Mouse (Mus musculus): Measurements from ENCODE around the gene Pik3ap1.

Gene Pik3ap1

GRCm38 (mm10) chr19:41372322-41372721 is 12.6 kb downstream of the Pik3ap1 start:
- in situ Hi-C loops (cut with MboI; ENCODE audit: low pct_unique_long_range_greater_than_20kb in 1 of 2, low sequenced_read_pairs in 2 of 2, unreplicated experiment in 1 of 2), result no loop called here

DNA sequence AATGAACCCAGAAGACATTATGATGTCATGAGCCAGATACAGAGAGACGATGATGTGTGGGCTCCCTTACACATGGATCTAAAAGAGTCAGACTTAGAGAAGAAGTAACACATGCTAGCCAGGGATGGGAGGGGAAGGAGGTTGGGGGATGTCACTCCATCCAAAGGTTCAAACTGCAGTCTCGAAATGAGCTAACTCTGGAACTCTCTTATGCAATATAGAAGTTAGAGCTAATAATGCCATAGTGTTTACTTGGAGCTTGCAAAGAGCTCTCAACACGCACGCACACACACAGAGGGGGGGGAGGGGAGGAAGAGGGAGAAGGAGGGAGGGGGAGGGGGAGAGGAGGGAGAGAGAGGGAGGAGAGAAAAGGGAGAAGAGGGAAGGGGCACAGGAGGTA is 13.5 kb downstream of the Pik3ap1 start:
- in situ Hi-C loops (cut with MboI; ENCODE audit: low pct_unique_long_range_greater_than_20kb in 1 of 2, low sequenced_read_pairs in 2 of 2, unreplicated experiment in 1 of 2), result no loop called here

- in situ Hi-C loops (cut with MboI; ENCODE audit: low pct_unique_long_range_greater_than_20kb in 1 of 2, low sequenced_read_pairs in 2 of 2, unreplicated experiment in 1 of 2), result no loop called here
Measured at GRCm38 (mm10) chr19:41369557-41370460, 15.1 kb downstream of the Pik3ap1 start.

DNA sequence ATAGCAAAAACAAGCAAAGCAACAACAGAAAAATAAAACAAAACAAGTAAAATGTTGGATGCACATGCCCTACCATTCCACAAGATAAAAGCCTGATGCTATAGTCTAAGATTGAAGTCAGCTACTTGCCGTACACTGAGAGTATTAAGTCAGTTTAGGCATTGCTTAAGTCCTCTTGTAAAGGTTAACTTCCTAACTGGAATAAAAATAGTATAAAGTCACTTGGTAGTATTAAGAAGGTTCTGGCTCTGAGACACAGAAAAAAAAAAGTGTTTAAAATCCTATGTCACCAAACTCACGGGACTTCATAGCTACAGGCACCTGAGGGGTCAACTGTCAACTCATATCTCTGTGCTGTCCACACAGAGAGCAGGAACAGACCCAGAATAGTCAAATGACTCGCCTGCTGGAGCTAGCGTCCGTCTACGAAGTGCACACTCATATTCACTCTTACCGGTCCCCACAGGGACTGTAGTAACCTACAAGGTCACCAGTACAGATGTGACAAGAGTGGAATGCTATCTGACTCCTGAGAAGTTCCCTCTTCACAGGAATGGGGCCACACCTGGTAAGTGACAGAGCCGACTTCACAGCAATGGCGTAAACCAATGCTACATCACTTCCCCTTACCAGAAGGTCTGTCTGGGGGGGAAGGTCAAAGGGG is 17.9 kb downstream of the Pik3ap1 start:
- in situ Hi-C loops (cut with MboI; ENCODE audit: low pct_unique_long_range_greater_than_20kb in 1 of 2, low sequenced_read_pairs in 2 of 2, unreplicated experiment in 1 of 2), result no loop called here

DNA sequence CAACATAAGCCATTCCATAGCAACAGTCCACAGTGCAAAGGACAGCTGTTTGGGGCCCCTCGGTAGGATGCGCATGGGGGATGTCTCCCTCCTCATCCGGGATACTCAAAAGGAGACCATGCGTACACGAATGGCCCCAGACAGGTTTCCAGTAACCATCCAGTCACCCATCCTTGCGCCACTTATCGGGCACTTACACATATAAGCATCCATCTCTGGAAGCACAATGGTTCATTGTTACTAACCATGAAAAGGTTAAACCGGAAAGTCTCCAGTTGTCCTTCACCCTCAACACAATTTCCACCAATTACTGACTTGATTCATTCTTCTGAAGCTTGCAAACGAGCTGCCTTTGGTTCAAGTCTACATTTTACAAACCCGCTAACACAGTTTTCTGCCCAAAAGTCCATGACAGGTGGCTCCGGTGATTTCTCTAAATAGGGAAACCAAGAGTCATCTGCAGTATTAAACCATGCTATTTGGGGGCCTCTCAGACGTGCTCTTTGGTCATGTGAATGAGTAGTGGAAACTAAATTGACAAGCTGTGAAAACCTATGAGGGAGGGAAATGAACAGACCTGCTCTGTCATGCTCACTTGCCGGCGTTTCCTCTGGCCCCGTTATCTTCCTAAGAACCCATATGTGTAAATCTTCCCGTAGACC is 18.6 kb downstream of the Pik3ap1 start:
- in situ Hi-C loops (cut with MboI; ENCODE audit: low pct_unique_long_range_greater_than_20kb in 1 of 2, low sequenced_read_pairs in 2 of 2, unreplicated experiment in 1 of 2), result no loop called here

- in situ Hi-C loops (cut with MboI; ENCODE audit: low pct_unique_long_range_greater_than_20kb in 1 of 2, low sequenced_read_pairs in 2 of 2, unreplicated experiment in 1 of 2), result no loop called here
Measured at GRCm38 (mm10) chr19:41365570-41365969, 19.3 kb downstream of the Pik3ap1 start.

GRCm38 (mm10) chr19:41364509-41364908 is 20.4 kb downstream of the Pik3ap1 start:
- in situ Hi-C loops (cut with MboI; ENCODE audit: low pct_unique_long_range_greater_than_20kb in 1 of 2, low sequenced_read_pairs in 2 of 2, unreplicated experiment in 1 of 2), result no loop called here

DNA sequence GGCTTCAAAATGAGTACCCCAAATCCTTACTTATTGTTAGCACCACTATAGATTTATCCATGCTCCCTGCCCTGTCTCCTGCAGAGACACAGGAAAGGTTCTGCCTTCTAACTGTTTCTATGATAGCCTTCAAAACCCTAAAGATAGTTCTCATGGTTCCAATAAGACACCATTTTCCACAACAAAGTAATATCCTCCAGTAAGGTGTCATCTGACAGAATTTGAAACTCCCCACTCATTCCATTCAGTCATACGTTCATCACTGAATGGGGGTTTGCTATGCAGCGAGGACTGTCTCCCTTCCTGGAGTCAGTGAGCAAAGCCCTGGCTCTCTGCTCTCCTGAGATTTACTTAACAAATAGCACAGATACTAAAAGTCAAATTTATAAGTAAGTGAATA is 21.9 kb downstream of the Pik3ap1 start:
- in situ Hi-C loops (cut with MboI; ENCODE audit: low pct_unique_long_range_greater_than_20kb in 1 of 2, low sequenced_read_pairs in 2 of 2, unreplicated experiment in 1 of 2), result no loop called here

DNA sequence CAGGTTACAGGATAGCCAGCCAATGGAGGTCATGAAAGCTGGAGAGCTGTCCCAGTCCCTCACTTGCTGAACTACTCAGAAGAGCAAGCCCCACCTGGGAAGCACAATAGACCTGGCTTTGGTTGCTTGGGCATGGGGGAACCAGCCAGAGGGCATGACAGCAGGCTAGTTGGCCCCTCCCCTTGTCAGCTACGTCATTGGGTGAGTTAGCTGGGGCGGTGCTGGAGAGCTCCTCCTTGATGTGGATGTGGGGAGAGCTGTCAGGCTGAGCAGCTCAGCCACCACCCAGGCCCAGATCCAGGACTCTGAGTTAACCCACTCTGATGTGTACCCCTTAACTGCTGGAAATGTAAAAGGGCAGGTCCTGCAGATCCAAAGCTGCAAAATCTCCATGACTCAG is 24.4 kb downstream of the Pik3ap1 start:
- in situ Hi-C loops (cut with MboI; ENCODE audit: low pct_unique_long_range_greater_than_20kb in 1 of 2, low sequenced_read_pairs in 2 of 2, unreplicated experiment in 1 of 2), result no loop called here

DNA sequence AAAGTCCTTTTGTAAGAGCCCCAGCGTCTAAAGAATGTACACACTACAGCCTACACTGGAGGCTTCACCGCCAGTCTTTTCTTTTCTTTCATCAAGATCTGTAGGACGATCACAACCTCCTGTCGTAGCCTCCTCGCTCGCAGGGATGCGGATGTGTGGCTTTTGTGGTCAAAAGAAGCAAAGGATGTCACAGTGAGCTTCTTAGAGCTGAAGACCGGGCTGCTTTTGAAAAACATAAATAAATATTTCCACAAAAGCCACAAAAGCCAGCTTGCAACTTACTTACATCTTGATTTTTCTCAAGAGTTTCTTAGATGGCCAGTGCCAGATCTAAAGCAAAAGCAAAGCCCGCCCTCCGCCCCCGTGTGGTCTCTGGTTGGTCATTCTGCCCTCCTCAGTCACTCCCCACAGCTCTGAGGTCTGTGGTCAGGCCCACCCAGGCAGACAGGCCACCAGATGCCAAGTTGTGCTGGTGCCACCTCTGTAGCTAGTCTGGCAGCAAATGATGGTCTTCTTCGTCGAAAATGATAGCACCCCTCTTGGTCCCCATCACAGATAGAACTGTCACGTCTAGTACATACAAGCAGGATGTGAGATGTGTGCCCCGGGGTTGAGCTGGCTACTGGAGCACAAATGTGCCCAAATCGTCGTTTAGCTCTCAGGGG is 30.5 kb downstream of the Pik3ap1 start:
- in situ Hi-C loops (cut with MboI; ENCODE audit: low pct_unique_long_range_greater_than_20kb in 1 of 2, low sequenced_read_pairs in 2 of 2, unreplicated experiment in 1 of 2), result no loop called here

DNA sequence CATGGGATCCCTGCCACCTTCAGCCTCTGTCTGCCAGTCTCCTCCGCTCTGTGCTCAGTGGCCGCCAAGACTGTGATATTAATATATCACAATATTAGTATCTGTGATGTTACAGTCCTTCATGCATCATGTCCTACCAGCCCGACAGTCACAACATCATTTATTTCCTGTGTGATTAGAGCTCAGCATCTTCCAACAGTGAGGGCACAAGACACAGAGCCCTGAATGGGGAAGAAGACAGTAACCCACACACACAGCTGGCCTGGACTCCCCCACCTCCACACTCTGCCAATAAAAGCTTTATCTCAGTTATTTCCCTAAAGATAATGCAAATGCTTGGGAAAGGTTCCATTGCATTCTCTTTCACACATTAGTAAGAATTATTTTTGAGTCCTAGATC is 35.3 kb downstream of the Pik3ap1 start:
- in situ Hi-C loops (cut with MboI; ENCODE audit: low pct_unique_long_range_greater_than_20kb in 1 of 2, low sequenced_read_pairs in 2 of 2, unreplicated experiment in 1 of 2), result no loop called here

DNA sequence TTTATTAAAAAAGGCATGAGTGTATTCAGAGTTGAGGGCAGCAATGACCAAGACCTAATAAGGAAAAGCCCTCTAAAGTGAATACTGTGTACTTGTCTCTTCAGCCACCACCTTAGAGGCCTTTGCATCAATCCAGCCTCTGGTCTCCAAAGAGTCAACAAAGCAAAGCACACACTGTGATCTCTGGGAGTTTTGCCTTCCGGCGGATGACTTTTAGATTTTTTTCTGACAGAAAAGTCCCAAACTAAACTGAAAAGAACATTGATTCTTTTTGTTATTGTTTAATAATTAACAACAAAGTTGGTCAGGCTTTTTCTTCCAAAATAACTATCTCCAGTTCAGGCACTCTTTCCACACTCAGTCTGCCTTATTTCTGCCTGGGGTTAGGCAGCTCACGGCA is 36.7 kb downstream of the Pik3ap1 start:
- in situ Hi-C loops (cut with MboI; ENCODE audit: low pct_unique_long_range_greater_than_20kb in 1 of 2, low sequenced_read_pairs in 2 of 2, unreplicated experiment in 1 of 2), result no loop called here

GRCm38 (mm10) chr19:41347326-41347725 is 37.6 kb downstream of the Pik3ap1 start:
- in situ Hi-C loops (cut with MboI; ENCODE audit: low pct_unique_long_range_greater_than_20kb in 1 of 2, low sequenced_read_pairs in 2 of 2, unreplicated experiment in 1 of 2), result no loop called here

DNA sequence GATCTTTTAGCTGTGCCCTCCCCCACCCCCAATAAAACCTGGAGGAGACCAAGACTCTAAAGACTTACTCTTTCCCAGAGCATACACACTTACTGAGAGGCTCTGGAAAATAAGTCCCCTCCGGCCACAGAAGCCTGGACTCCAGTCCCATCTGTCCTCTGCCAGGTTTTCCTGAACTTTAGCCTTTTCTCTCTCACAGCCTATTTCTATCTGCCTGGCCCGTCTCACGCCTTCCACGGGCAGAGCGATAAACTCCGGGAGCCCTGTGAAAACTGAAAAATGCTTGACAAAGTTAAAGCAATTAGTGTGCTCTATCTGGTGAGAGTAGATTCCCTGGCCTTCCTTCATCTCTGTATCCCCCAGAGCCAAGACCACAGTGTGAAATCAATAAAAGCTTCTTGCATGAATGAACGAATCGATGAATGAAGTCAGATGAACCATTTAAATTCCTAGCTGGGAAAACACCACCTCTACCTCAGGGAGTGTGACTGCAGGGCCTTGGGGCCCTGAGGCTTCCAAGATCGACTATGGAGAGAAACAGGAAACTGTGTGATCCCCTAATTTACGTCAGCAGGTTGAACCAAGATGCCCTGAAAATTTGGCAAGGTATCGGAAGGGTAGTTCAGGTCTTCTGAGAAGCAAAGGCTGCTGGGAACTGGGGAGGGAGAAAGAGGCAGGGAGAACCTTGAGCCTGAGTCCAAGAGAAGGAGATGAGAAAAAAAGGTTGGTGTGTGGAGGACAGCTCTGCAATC is 38.6 kb downstream of the Pik3ap1 start:
- in situ Hi-C loops (cut with MboI; ENCODE audit: low pct_unique_long_range_greater_than_20kb in 1 of 2, low sequenced_read_pairs in 2 of 2, unreplicated experiment in 1 of 2), result no loop called here

GRCm38 (mm10) chr19:41345028-41345741 is 39.7 kb downstream of the Pik3ap1 start:
- in situ Hi-C loops (cut with MboI; ENCODE audit: low pct_unique_long_range_greater_than_20kb in 1 of 2, low sequenced_read_pairs in 2 of 2, unreplicated experiment in 1 of 2), result no loop called here

DNA sequence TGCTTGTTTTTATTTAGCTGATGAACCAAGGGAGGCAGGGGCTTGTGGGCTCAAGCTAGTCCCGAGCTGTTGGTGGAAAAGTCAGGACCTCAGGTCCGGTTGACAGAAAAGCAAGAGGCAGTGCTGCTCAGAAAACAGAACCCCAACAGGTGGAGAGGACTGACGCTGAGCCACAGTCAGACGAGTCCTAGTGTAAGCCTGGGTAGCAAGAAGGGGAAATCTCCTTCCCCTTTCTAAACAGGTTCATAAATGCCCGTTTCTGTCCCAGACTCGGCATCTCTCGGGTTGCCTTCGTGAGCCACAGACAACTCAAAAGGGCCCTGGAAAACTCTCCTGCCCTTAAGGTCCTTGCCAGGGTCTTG is 40.3 kb downstream of the Pik3ap1 start:
- in situ Hi-C loops (cut with MboI; ENCODE audit: low pct_unique_long_range_greater_than_20kb in 1 of 2, low sequenced_read_pairs in 2 of 2, unreplicated experiment in 1 of 2), result no loop called here

DNA sequence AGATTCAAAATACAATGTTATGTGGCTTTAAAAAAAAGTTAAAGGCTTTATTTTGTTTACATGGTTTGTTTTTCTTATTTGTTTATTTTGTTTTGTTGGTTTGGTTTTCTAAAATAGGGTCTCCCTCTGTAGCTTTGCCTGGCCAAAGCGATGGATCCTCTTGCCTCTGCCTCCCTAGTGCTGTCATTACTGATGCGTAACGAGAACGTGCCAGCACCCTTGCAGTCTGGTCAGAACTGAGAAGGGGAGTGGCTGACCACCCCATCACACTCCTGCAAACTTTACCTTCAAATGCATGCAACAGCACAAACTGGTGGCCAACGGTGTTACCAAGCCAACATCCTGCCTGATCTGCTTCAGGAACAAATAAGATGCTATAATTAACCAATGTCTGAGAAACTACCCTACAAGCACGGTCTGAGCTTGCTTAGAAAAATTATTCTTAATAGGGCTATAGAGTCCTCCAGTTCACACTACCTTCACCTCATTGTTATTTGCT is 42.3 kb downstream of the Pik3ap1 start:
- in situ Hi-C loops (cut with MboI; ENCODE audit: low pct_unique_long_range_greater_than_20kb in 1 of 2, low sequenced_read_pairs in 2 of 2, unreplicated experiment in 1 of 2), result no loop called here

GRCm38 (mm10) chr19:41341677-41342076 is 43.2 kb downstream of the Pik3ap1 start:
- in situ Hi-C loops (cut with MboI; ENCODE audit: low pct_unique_long_range_greater_than_20kb in 1 of 2, low sequenced_read_pairs in 2 of 2, unreplicated experiment in 1 of 2), result no loop called here

Measured in mouse embryonic stem cell (cell line).